Mouse (Mus musculus): ENCODE data around the gene Casc3.
"Not testable (repeated sequence)": the region's sequence is repeated elsewhere in the genome, so short reads cannot be mapped to it uniquely, and the experiment has no call there.

Gene Casc3

GRCm38 (mm10) chr11:98789824-98790223 is 14.9 kb upstream of the Casc3 start:
- no peak for DNase-seq (ENCODE audit: low spot score)

DNA sequence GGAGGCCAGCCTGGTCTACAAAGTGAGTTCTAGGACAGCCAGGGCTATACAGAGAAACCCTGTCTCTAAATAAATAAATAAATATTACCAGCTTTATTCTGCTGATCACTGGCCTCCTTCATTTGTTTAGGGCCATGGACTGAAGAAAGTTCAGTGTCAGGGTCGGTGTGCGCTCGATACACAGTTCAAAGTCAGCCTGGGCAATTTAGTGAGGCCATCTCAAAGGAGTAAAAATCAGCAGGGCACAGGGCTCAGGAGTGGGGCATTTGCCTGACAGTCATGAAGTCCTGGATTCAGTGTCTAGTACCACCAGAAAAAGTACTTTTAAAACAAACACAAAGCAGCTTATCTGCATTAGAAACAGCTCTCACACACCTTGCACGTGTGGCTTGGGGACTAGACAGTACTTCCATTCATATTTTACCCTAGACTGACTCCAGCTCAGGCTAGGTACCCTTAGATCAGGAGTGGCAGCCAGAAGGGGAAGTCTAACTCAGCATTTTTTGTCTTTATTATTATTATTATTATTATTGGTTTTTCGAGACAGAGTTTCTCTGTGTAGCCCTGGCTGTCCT is 14.0 kb upstream of the Casc3 start:
- DNase-seq (ENCODE audit: low spot score) = no peak

DNA sequence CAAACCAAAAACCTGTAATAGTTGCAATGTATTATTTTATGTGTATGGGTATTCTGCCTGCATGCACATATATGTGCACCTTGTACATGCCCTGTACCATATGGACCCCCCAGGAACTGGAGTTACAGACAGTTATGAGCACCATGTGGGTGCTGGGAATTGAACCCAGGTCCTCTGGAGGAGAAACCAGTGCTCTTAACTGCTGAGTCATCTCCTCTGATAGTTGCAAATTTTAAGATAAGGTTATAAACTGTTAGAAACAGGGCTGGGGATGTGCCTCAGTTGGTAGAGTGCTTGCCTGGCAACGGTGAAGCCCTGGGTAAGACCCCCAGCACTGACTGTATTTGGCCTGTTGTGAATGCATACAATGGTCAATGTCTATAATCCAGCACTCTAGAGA is 13.3 kb upstream of the Casc3 start:
- no peak for DNase-seq (ENCODE audit: low spot score)

GRCm38 (mm10) chr11:98792081-98792480 is 12.6 kb upstream of the Casc3 start:
- DNase-seq (ENCODE audit: low spot score) = no peak

GRCm38 (mm10) chr11:98794469-98795014 is 10.2 kb upstream of the Casc3 start:
- DNase-seq (ENCODE audit: low spot score) = peak; percentile 70

- peak; percentile 90 for DNase-seq (ENCODE audit: low spot score)
Measured at GRCm38 (mm10) chr11:98795015-98795713, 9.5 kb upstream of the Casc3 start, which contains the start of gene Msl1. Msl1 (plus strand) TSS chr11:98795516.

DNA sequence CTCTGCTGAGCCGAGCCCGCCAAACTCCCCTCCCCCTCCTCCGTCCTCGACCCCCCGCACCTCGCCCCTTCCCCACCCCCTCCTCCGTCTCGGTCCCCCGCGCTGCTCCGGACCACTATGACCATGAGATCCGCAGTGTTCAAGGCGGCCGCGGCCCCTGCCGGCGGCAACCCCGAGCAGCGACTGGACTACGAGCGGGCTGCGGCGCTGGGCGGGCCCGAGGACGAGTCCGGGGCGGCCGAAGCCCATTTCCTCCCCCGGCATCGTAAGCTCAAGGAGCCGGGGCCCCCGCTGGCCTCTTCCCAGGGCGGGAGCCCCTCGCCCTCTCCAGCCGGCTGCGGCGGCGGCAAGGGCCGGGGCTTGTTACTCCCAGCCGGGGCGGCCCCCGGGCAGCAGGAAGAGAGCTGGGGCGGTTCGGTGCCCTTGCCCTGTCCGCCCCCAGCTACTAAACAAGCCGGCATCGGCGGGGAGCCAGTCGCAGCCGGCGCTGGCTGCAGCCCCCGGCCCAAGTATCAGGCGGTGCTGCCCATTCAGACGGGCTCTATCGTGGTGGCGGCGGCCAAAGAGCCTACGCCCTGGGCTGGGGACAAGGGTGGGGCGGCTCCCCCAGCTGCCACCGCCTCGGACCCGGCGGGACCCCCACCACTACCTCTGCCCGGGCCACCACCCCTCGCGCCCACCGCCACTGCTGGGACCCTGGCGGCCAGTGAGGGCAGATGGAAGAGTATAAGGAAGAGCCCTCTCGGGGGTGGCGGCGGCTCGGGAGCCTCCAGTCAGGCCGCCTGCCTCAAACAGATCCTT is 8.8 kb upstream of the Casc3 start:
- no peak for DNase-seq (ENCODE audit: low spot score)

DNA sequence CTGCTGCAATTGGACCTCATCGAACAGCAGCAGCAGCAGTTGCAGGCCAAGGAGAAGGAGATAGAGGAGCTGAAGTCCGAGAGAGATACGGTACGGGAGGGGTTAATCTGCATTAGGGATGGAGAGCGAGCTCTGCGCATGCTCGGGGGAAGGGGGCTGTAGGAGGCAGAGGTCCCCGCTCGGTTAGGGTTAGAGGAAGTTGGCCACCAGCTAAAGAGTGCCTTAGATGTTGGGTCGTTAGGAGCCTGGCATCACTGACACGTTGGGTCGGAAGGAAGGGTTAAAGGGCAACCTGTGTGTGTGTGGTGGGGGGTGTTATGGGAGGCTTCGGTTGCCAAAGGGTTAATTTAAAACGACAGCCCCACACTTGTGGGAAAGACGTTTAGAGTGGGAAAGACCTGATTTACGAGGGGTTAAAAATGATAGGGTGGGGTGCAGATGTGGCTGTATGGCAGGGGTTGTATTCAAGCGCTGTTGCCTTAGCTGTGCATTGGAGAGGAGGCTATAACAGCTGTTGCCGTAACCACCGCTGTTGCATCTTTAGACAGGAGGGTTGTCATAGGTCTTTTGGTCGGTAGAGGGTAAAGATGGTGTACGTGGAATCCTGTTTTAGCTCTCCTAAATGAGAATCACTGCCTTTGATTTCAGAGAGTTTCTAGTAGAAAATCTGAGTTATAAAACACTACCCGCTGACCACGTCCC is 8.0 kb upstream of the Casc3 start:
- DNase-seq (ENCODE audit: low spot score) = peak; percentile 91

GRCm38 (mm10) chr11:98797306-98797705 is 7.4 kb upstream of the Casc3 start:
- DNase-seq (ENCODE audit: low spot score) = no peak

GRCm38 (mm10) chr11:98797909-98798308 is 6.8 kb upstream of the Casc3 start:
- peak; percentile 5 for DNase-seq (ENCODE audit: low spot score)

DNA sequence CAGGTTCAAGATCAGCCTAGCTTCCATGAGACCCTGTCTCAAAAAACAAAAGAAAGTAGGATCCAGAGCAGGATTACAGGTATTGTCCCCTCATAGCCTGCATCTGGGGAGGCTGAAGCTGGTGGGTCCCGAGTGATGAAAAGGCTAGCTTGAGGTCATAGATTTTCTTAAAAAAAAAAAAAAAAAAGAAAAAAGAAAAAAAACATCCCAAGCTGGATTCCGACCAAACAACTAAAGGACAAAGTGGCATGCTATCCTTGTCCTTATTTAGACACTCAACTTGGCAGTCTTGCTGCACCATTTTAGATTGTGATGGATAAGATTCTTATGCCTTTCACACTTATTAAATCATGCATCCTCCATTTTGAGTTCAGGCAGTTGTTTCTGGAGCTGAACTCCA is 3.7 kb downstream of the Casc3 start:
- no peak for DNase-seq (ENCODE audit: low spot score)

DNA sequence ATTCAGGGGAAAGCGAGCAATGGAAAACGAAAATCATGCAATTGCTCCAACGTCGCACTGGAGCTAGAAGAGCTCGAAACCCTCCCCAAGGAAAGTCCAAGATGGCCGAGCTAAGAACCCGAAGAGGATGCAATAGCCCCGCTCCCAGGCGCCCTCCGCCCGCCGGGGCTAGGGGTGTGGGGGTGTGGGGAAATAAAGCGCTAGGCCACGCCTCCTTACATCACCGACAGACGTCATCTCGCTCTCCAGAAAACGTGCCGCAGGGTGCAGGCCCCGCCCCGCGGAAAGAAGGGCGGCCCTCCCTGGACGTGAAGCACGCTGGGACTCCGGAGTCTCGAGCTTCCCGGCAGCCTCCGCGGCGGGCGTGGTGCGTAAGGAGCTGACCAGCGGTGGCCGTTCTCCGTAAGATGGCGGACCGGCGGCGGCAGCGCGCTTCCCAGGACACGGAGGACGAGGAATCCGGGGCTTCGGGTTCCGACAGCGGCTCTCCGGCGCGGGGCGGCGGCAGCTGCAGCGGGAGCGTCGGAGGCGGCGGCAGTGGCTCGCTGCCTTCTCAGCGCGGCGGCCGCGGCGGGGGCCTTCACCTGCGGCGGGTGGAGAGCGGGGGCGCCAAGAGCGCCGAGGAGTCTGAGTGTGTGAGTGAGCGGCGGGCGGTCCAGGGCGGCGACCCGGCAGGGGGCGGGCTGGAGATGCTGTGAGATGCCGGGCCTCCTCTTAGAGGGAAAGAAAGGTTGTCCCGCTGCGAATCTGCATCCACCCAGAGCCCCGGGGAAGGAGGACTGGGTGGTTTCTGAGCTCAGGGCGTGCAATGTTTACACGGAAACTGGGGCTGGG is 5.0 kb downstream of the Casc3 start:
- DNase-seq (ENCODE audit: low spot score) = peak; percentile 100

DNA sequence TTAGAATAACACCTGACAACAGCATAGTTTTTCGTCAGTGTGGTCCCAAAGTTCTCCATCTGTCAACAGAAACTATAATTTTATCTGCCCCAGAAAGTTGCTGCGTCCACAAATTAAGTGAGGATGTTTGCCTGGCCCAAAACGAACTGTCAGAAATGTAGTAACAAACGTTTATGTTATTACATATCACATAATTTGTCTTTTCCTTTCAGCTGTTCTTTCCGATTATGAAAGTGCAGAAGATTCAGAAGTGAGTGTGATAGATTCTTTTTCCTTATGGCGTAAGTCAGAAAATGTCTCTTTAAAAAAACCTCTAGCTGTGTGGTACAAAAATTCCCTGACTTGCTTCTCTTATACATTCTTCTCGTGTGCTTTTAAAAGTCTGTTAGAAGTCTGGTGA is 6.0 kb downstream of the Casc3 start:
- no peak for DNase-seq (ENCODE audit: low spot score)

DNA sequence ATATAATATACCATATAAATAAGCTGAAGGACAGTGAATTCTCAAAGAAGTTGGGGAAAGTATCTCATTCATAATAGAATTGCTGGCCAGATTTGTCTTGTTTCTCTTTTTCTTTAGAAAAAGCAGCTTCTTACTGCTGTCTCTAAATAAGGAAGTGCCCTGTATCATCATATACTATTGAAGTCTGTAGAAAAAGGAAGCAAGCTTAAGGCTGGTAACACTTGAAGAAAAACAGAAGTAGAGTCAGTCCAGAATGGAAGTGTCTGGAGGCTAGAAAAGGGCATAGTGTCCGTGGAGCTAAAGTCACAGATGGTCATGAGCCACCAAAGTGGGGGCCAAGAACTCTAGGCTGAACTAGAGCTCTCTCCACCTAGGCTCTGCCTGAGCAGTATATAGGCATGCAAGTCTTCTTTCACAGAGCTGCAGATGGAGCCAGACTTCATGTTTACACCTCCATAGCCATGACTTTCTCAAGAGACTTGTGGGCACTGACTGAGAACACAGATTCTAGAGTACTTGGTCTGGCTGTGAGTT is 12.1 kb downstream of the Casc3 start:
- no peak for DNase-seq (ENCODE audit: low spot score)

DNA sequence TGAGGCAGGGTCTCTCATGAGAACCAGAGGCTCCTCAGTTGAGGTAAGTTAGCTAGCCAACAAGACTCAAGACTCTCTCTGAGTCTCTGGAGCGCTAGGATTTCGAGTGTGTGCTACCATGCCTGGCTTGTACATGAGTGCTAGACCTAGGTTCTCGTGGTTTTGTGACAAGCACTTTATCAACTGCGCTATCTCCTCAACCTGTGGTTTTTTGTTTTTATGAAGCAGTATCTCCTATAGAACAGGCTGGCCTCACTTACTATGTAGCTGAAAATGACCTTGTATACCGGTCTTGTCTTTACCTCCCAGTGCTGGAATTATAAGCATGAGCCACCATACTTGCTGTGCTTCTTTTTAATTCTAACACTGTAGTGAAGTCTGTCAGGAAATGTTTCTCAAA is 16.3 kb downstream of the Casc3 start:
- DNase-seq (ENCODE audit: low spot score) = no peak

GRCm38 (mm10) chr11:98826071-98826470 is 21.4 kb downstream of the Casc3 start:
- not testable (repeated sequence) for DNase-seq (ENCODE audit: low spot score)

DNA sequence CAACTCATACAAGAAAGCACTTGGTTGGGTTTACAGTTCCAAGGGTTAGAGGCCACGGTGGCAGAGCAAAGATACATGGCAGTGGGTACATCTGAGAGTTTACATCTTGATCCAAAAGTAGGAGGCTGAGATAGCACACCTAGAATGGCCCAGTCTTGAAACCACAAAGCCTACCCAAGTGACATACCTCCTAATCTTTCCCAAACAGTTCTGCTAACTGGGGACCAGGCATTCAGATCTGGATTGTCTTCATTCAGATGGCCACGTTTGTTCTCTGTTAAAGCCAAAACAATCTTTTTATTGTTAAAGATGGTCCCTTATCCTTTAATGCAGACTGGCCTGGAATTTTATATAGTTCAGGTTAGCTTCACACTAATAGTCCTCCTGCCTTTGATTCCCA is 23.2 kb downstream of the Casc3 start:
- DNase-seq (ENCODE audit: low spot score) = no peak

- peak; percentile 60 for DNase-seq (ENCODE audit: low spot score)
Measured at GRCm38 (mm10) chr11:98829091-98829775, 24.5 kb downstream of the Casc3 start.

DNA sequence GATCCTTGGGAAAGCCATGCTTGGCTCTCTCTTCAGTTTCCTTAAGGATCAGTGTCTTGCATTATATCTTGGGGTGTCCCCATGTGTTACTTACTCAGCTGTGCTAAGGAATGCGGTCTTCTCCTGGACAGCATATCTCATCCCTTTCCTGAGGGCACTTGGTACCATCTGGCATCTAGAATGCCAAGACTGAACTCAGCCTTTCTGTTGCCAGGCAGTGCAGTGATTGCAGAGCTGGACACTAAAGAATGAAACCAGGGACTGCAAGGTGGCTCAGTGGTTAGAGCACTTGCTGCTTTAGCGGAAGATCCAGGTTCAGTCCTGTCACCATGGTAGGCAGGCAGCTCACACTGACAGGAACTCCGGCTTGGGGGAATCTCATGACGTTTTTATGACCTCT is 25.2 kb downstream of the Casc3 start:
- no peak for DNase-seq (ENCODE audit: low spot score)

DNA sequence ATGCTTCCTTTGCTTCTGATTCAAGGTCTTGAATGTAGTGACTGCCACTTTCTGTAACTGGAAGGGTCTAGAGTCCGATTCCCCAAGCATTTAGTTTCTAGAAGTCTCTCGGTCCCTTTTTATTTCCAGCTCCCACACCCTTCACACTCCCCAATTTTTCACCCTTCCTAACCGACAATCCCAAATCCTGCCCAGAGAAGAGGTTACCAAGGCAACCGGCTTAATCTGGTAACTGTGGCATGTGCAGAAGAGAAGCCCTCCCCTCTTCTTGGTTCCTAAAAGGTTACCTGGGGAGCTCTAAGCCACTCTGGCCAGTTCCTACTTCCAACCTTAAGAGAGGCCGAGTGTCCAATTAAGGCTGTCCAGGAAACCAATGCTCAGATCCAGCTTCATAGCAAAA is 30.6 kb downstream of the Casc3 start:
- DNase-seq (ENCODE audit: low spot score) = no peak
